Mouse (Mus musculus) kidney, adult 2 months (tissue): ENCODE measurements around the gene Gpc4.

Experiments
- CTCF ChIP-seq: fragments of 200-500 bp; conservative IDR thresholded peaks from 2 replicates; pipeline ENCODE4 v1.5.1; 2011; ENCODE audit warnings: low read depth, mild to moderate bottlenecking, control low read depth, low read length, moderate library complexity, mixed read lengths; ENCODE audit not compliant: insufficient read depth, insufficient read length
- POLR2A ChIP-seq: fragments of 200-500 bp; IDR thresholded peaks from one replicate; pipeline ENCODE4 v1.6.1; 2011; ENCODE audit warnings: low read depth, low read length, control low read depth

DNA sequence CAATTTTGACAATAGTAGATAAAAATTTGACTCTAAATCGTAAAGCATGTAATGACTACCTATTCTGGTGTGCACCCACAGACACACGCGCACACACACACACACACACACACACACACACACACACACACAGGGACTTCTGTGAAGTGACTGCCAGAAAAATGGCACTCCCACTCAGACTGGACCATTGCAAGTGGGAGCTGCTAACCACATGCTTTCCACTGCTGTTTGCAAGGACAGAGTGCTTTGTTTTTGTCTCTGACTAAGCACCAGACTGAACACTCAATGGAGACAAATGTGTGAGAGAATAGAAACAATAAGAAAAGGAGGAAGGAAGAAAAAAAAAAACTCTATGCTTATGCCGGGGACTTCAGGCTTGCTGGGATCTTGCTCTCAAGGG is 11.6 kb downstream of the Gpc4 start:
- TF ChIP-seq CTCF (no peak), POLR2A (no peak)
